Mouse (Mus musculus): ENCODE results near the gene Arhgap23.

The Arhgap23 gene

DNA sequence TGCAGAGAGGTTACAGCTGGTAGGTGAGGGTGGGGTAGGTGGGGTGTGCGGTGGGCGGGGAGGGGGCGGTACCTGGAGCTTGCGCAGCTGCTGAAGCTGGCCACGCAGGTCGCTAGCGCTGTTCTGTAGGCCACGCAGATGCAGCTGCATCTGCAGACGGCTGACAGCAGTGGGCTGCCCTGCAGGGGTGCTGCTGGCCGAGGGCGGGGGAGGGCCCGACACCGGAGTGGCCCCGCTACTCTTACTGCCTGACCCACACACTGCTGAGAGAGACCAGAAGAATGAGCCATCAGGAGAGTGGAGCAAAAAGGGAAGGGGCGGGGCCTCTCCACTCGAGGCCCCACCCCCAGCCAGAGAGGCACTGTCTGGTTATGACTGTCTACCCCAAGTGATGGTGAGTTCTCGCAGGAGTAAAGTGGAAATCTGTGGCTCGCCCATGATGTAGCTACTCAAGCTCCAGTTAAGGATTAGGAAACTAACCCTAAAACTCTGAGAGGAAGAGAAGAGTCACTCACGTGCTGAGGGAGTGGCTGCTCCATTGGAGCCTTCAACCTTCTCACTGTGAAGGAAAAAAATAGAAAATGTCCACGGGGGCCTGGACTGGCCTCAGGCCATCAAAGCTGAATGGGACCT, 117.7 kb downstream of the Arhgap23 start:
- DNase-seq (ENCODE audit: low spot score in 2 of 2), result no peak

DNA sequence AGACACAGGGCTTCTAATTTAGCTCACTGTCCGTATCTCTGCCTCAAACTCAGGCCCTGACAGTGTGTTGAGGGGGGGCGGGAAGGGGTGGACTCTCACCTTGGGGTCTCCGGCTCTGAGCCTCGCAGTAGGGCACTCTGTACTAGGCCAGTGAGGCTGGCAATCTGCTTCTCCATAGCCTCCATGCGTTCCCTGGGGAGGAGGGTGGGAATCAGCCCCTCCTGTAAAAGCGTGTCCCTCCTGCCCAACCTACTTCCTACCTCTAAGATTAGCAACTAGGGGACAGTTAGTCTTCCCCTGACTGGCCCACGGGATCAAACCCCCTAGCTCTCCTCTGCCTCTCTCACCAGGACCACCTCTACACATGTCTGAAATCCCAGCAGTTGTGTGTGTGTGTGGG, 118.3 kb downstream of the Arhgap23 start:
- no peak for DNase-seq (ENCODE audit: low spot score in 2 of 2)

DNA sequence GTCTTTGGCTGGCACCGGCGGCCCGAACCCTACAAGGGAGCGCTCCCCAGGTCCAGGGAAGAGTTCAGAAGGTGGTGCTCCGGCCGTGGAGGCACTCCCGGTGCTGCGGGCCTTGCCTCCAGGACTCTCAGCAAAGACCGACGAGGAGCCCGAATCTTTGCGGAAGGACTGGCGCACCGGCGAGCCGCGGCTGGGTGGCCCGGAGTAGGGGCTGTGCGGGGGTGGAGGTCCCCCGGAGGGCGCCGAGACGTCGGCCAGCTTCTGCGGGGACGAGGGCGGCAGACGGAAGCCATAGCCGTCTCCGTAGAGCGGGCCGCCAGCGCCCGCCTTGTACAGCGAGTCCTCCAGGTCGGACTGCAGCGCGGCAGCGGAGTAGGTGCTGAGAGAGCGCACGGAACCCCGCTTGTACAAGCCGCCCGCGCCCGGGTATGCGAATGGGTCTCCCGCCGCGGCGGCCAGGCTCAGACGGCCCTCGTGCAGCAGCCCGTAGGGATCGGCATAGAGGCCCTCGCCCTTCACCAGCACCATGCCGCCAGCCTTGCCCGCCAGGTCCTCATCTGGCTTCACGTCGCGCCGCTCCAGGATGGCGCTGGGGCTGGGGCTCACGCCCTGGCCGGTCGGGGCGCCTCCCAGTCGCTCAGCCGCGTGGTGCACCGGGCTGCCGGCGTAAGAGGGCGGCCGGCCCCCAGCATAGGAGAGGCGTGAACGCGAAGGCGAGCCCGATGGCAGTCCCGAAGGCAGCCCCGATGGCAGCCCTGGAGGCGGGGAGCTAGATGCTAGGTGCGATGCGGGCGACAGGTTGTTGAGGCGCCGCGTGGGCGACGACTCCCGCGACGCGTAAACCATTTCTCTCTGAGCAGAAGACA, 119.3 kb downstream of the Arhgap23 start:
- no peak for DNase-seq (ENCODE audit: low spot score in 2 of 2)

DNA sequence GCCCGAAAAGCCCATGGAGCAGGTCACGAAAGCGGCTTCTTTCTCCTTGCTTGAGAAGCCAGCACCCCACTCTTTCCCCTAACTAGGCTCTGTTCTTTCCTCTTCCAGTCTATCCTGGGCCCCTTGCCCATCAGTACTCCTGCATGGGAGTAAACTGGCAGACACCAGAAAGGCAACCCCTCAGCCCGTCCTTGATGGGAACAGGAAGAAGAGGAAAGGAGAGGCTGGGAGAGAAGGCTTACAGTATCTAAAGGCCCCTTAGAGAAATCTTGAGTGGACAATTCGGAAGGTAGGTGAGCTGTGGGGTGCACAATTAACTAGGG, 119.9 kb downstream of the Arhgap23 start:
- no peak for DNase-seq (ENCODE audit: low spot score in 2 of 2)

DNA sequence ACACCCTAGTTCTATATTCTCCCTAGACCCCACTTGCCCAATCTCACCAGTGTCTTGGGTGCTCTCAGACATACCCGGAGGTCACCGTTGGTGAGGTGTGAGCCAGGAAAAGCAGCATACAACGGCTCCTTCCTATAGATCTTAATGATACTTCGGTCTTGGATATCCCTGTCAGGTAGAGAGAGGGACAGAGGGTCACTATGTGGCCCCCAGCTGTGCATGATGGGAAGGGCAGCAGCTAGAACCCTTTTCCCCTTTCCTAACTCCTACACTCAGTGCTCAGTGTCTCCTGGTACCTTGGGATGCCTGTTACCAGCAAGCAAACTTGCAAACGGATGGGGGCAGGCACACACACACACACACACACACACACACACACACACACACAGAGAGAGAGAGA, 120.3 kb downstream of the Arhgap23 start:
- no peak for DNase-seq (ENCODE audit: low spot score in 2 of 2)

DNA sequence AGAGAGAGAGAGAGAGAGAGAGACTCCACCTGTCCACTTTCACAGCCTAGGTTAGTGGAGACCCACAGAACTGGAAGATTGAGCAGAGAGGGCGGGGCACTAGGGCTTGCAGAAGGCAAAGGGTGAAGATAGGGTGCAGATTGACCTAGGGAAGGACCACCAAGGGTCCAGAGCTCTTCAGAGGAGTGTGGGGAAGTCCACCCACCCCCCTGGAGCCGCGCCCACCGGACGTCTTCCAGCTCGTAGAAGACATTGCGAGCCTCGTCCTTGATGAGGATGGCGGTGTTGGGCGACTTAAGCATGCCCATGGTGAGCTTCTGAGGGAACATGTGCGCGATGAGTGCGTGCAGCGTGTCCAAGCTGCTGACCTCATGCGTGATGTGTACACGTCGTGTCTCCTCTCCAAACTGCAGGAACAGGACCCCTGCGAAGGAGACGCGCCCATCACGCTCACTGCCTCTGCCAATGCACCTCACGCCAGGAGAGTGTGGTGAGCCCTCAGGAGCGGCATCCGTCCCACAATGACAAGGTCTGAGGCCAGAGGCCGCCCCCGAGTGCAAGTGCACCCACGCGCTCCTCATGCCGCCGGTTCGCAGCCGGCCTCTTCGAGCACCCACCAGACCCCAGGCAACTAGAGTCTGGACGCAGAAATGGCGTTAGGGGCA, 120.9 kb downstream of the Arhgap23 start:
- no peak for DNase-seq (ENCODE audit: low spot score in 2 of 2)

DNA sequence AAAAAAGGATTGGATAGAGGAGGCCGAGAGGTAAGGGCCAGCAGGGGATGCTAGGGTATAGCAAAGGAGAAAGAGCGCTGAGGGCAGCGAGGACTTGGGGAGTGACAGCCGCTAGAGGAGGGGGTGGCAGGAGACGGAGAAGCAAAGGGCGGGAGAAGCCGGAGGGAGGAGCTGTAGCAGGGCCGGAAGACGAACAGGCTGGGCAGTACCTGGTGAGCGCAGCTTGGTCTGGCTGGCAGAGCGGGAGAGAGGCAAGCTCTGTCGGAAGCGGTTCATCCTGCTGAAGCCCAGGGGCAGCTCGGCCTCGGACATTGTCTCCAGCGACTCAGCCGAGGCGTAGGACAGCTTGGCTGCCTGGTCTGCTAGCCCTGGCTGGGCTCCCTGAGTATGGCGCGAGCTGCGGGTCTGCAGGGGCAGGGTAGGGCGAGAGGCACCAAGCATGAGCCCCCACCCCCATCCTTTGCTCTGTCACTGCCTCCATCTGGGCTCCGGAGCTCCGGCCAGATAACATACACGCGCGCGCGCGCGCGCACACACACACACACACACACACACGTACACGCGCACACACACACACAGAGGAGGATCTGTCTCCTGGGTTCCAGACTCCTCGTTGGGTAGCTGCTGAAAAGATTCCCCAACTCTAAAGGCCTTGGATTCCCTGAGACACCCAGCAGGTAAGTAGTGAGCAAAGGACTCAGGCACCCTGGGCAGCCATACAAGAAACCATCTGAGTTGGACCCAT, 121.7 kb downstream of the Arhgap23 start:
- DNase-seq (ENCODE audit: low spot score in 2 of 2), result no peak

DNA sequence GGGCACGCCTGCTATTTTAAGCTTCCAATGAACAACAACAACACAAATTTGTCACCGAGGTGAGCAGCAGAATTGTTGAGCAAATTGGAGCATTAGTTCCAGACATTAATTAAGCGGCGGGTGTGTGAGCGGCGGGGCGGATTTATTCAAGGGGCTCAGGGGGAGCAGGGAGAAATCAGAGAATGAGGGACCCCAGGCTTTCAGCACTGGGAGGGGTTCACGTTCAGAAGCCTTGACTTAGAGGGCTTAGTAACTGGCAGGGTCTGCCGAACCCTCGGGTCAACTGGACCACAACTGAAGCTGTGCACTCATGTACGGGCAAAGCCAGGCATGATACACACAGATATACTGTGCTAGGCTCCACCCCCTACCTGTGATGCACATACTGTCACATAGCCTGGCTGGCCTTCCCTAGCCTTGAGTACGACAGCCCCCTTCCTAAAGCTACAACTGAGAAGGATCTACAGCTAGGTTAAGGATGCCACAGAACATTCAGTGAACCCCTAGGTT, 122.3 kb downstream of the Arhgap23 start:
- no peak for DNase-seq (ENCODE audit: low spot score in 2 of 2)

DNA sequence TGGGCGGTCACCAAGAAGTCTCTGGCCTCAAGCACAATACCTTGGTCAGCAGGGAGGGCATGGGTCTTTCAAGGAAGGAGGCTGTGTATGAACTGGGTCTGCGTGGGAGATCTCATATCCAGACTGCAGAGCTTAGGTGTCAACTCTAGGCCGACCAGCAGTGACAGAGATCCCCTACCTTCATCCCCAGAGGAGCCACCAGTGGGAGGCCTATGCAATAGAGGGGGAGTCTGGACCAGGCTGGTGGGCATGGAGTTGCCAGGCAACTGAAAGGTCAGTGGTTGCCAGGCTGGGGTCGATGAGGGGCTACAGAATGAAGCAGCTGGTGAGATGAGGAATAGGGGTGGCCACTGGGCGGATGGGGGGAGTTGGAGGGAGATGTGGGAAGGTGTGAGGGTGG, 124.3 kb downstream of the Arhgap23 start:
- DNase-seq (ENCODE audit: low spot score in 2 of 2), result no peak

DNA sequence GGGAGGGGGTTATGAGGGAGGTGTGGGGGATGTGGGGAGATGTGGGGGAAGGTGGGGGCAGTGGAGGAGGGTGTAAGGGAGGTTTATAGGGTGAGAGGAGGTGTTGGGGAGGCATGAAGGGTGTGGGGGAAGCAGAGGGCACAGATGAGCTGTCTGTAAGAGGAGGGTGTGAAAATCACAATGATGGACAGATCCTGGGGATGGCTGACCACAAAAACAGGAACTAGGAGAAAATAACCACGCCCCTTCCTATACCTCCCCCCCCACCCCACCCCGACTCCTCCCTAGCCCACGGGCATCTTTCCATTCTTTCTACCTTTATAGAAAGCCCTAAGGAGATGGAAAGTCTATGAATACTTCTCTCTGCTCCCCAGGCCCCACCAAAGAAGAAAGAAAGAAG, 124.8 kb downstream of the Arhgap23 start:
- no peak for DNase-seq (ENCODE audit: low spot score in 2 of 2)

DNA sequence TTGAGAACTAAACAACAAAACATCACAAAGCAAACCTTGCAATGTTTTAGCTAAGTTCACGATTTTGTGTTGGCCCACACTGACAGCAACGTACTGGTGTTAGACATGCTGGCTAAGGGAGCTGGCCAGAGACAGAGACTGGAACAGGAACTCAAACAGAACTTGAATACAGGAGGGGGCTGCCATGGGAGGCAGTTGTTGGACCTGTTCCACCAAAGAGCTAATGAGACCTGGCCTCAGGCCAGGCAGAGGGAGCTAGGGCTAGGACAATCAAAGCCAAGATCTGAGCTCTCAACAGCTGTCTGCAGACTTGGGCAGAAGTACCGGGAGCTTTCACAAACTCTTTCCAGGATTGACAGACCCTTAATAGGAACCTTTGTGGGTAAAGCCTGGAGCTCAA, 125.3 kb downstream of the Arhgap23 start:
- DNase-seq (ENCODE audit: low spot score in 2 of 2), result no peak

DNA sequence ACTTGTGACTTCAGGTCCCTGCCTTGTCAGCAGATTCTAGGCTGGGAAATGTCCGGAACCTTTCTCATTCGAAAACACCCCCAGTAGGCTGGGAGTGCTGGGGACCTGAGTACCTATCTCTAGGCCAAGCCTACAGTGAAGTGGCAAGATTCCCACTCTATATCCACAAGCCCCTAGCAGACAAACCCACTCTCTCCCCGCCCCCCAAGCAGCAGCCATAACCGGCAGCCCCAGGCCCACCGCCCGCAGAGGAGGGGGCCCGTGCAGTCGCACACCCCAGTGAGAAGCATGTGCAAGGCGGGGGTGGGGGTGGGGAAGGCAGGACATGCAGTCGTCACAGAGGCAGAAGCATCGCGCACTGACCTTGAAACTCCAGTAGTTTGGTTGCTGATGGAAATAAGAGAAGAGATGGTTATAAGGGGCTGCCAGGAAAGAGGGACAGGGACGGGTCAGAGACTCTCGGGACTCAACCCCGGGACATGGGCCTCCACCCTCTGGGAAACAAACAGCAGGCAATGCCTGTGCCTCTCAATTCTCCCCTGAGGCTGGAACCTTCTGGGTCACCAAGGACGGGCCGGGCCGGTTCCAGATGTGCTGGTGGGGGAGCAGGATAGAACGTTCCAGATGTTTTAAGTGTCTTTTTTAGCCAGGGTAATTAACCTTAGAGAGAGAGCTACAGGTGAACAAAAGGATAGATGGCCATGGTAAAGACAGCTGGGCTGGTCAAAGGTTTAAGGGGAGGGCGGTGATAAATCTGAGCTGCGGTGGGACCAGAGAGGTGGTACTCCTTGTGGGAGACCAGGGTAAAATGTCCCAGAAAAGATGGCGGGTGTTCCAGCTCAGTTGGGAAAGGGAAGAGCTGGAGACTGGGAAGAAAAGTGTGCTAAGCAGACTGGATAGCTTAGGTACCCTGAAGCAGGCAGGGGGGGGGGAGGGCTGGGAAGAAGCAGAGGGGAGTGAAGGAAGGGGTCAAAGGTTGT, 127.1 kb downstream of the Arhgap23 start:
- no peak for DNase-seq (ENCODE audit: low spot score in 2 of 2)

DNA sequence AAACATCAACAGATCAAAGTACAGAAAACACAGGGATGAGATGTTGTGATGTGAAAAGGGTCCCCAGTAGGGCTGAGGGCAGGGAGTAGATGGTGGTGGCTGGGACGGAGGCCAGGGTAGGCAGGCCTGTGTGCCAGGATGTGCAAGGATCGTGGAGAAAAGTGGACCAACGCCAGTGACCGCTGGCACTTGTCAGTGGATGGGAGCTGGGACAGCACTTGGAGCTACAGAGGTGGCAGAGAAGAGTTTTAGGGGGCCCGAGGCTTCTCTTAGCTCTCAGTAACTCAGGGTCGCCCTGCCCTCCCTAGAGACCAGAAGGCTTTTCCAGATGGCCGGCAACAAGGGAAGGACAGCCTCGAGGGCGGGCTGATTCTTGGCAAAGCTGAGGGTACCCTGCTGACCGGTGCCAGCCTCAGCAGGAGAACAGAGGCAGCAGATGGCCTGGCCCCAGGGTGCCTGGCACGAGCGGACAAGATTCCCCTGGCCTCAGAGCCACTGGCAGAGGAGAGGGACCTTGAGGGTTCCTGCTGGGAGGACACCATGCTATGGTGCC, 127.9 kb downstream of the Arhgap23 start:
- no peak for DNase-seq (ENCODE audit: low spot score in 2 of 2)

DNA sequence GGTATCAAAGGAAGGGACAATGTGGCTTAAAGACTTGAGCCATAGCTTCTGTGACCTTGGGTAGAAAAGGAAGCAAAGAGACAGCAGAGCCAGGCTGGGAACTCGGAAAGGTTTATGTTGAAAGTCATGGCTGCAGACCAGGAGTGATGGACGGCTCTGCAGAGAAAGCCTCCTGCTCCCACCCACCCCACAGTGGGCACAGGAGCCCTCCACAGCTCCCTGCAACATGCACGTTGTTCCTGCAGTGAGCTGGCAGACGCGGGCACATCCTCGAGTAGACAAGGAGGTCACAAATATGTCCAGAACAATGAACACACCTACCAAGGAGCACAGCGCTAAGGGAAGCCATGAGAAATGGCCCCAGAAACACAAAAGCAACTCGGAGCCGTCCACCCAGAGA, 128.6 kb downstream of the Arhgap23 start:
- no peak for DNase-seq (ENCODE audit: low spot score in 2 of 2)

DNA sequence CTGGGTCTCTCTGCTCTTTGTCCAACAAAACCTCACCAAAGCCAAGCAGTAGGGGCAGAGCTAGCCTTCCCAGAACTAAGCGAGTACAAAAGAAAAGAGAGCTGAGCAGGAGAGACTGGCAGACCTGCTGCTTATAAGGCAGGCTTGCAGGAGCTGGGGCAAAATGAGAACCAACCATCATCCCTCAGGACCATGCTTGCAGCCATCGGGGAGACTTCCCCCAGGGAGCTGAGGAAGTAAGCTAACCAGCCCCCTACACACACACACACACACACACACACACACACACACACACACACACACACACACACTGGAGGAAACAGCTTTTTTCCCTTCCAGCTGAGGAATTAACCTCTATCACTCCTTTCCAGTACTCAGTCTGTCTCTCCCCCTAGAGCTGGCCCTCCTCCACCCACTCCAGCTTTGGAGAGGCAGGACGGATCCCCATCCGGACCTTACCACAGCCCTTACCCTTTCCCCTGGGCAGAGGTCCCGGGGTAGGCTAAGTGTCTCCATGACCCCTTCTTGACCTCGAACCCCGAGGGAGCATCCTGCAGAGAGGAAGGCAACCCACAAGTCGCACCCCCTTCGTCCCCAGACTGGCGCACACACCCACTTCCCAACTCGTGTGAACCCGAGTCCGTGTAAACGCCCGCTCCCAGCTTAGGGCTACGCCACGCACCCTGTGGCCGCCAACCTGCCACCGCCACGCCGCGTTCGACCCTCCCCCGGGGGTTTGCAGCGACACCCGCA, 130.7 kb downstream of the Arhgap23 start:
- no peak for DNase-seq (ENCODE audit: low spot score in 2 of 2)

DNA sequence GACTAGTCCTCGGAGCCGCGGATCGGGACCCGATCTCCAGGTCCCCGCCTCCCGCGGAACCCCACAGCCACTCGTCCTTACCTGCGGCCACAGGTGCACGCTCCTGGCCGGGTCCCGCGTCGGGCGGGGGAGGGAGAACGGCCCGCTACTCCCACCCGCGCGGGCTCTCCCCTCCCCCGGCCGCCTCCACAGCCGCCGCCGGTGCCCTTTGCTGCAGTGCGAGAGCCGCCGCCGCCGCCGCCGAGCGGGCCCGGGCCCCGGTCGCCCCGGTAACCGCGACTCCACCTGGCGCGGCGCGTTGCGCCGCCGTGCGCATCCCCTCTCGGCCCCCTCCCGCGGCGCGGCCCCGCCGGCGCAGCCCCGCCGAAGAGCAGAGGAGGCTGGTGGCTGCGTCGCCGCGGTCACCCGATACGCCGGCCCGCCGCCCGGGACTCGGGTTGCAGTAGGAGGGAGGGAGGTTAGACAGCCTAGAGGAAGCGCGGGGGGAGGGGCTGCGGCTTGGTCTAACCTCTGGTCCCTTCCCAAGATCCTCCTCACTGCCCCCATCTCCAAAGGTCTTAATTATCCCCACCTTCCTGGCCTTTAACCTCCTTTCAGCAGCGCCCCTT, 131.6 kb downstream of the Arhgap23 start:
- DNase-seq (ENCODE audit: low spot score in 2 of 2), result no peak

DNA sequence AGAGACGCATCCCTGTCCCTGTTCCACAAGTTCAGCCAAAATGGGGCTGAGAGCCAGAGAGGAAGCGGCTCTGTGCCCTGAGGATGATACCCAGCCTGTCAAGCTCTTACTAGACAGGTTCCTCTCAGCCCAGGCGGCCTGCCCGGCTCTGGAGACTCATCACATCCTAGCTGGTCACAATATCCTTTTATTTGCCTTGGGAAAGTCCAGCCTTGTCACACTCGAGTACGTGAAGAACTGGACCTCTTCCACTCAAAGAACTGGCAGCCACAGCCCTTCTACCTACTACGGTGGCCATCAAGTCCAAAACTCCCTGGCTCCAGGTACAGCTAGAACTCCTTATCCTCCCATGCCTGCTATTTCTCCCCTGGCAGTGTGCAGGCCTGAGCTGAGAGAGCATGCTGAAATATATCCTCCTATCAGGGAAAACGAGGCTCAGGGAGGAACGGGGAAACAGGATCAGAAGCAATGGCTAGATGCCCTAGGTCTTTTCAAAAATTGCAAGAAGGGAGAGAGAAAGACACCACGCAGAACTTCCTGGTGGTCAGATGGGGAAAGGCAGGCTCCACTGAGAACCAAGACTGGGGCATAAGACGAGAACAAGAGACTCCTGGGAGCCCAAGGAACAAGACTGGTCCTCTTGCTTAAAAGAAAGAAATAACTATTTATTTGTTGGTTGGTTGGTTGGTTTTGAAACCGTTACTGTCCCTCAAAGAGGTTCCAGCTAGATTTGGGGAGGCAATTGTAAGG, 132.8 kb downstream of the Arhgap23 start:
- no peak for DNase-seq (ENCODE audit: low spot score in 2 of 2)

DNA sequence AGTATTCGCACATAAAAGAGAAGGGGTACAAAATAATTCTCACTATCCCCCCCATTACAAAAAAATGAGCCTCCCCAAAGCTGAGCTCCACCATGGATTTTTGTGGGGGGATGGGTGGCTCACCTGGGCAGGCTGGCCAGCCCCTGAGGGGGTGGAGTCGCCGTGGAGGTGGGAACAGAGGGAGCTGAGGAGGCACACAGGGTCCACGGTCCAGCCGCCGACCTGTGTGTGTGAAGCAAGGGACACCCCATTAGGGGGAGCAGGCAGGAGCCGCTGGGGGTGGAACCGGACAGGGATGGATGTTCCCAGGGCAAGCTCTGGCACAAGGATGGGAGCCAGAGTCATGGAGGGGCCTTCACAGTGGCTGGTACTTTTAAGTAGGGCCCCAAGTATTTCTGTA, 133.4 kb downstream of the Arhgap23 start:
- no peak for DNase-seq (ENCODE audit: low spot score in 2 of 2)
